ENCODE assay signal across 14 mouse cellular contexts in genomic region chr10:122534714-122535113, GRCm38 (mm10).
A peak's percentile ranks its signal among the peaks of the same experiment; 100 is the strongest.
DNase-seq lines count a peak whose midpoint lies in the region; ATAC-seq and TF ChIP-seq lines count a peak whose summit lies in the region.
"Had no signal": no experiment of that assay in that cellular context is flagged by ENCODE, and none has a peak within 500 bp of the region (broad histone marks: within the 10 kb centered on the region; RNA-seq: fewer than 3 reads in every experiment).

No protein-coding gene starts in this region.

- DNase-seq in gastrocnemius, adult 2 months = peak; percentile 29
- DNase-seq in gastrocnemius, postnatal 10 days = no peak
- DNase-seq in kidney, postnatal 10 days = peak; percentile 18
- DNase-seq in embryonic facial prominence, embryonic 11.5 days (ENCODE audit: low spot score) = peak; percentile 54
- peak; percentile 36 for DNase-seq in skeletal muscle tissue, adult 2 months (ENCODE audit: low read depth, low spot score)
- no peak for DNase-seq in left cerebral cortex, adult 18-20 months (ENCODE audit: low spot score in 2 of 2)
- DNase-seq in thymus, postnatal 36 days = no peak
- DNase-seq: cerebellum, postnatal 25 days; kidney, adult 8-10 months; thymus, postnatal 14 days had no signal

- TF ChIP-seq CTCF in gastrocnemius, adult 2 months (IDR thresholded peaks at IDR 0.05) = no peak

- no peaks in the 10 kb centered on the region for H3K4me1 ChIP-seq in kidney, embryonic 14.5 days (ENCODE audit: control insufficient read depth, insufficient read depth, low read length)
- no peaks in the 10 kb centered on the region for H3K4me1 ChIP-seq in embryonic facial prominence, embryonic 11.5 days (ENCODE audit: control insufficient read depth, insufficient read depth, low read length)
- H3K4me1 ChIP-seq: embryonic facial prominence, embryonic 15.5 days; hindbrain, embryonic 15.5 days had no signal

- no peaks in the 10 kb centered on the region for H3K27me3 ChIP-seq in kidney, embryonic 14.5 days (ENCODE audit: control insufficient read depth, insufficient read depth, low read length)
- H3K27me3 ChIP-seq in embryonic facial prominence, embryonic 11.5 days (ENCODE audit: control insufficient read depth, insufficient read depth, low read length) = no peaks in the 10 kb centered on the region
- H3K27me3 ChIP-seq: embryonic facial prominence, embryonic 15.5 days; hindbrain, embryonic 15.5 days had no signal

- no peaks in the 10 kb centered on the region for H3K36me3 ChIP-seq in kidney, embryonic 14.5 days (ENCODE audit: control insufficient read depth, insufficient read depth, low read length)
- H3K36me3 ChIP-seq in embryonic facial prominence, embryonic 11.5 days (replicated peaks; ENCODE audit: control insufficient read depth, insufficient read depth, low read depth, low read length) = no peaks in the 10 kb centered on the region
- H3K36me3 ChIP-seq: embryonic facial prominence, embryonic 15.5 days; hindbrain, embryonic 15.5 days had no signal

- intact Hi-C loops in gastrocnemius, adult 2 months (cut with DNase I) = loop anchor here (5.0 kb wide), 1 partner anchor 432 kb away; no protein-coding TSS in a partner anchor

- H3K4me2 ChIP-seq in kidney, embryonic 14.5 days (replicated peaks; ENCODE audit: low read depth, low read length) = no peak overlapping the region
- H3K4me2 ChIP-seq in embryonic facial prominence, embryonic 11.5 days (ENCODE audit: low read depth, low read length) = no peak overlapping the region
- H3K4me2 ChIP-seq: embryonic facial prominence, embryonic 15.5 days; hindbrain, embryonic 15.5 days; liver, embryonic 11.5 days had no signal

- 84% methylated on average over 5 of the region's 5 CpGs for WGBS in kidney, embryonic 14.5 days
- 69% methylated on average over 5 of the region's 5 CpGs for WGBS in embryonic facial prominence, embryonic 11.5 days

- peak overlapping the region; percentile 66 for H3K27ac ChIP-seq in gastrocnemius, adult 2 months
- no peak overlapping the region for H3K27ac ChIP-seq in kidney, embryonic 14.5 days (ENCODE audit: low read depth, low read length)
- no peak overlapping the region for H3K27ac ChIP-seq in embryonic facial prominence, embryonic 11.5 days (replicated peaks; ENCODE audit: low read depth, low read length)
- H3K27ac ChIP-seq: hindbrain, embryonic 15.5 days had no signal

- ATAC-seq in kidney, embryonic 14.5 days (ENCODE audit: low FRiP score, low TSS enrichment) = no peak
- no peak for ATAC-seq in embryonic facial prominence, embryonic 11.5 days (replicated peaks; ENCODE audit: insufficient number of reproducible peaks, low FRiP score, low TSS enrichment, low read depth)

- no peak overlapping the region for H3K9ac ChIP-seq in kidney, embryonic 14.5 days (ENCODE audit: low read depth, low read length)
- no peak overlapping the region for H3K9ac ChIP-seq in embryonic facial prominence, embryonic 11.5 days (replicated peaks; ENCODE audit: low read length)
- H3K9ac ChIP-seq: embryonic facial prominence, embryonic 15.5 days; hindbrain, embryonic 15.5 days had no signal

- no peaks in the 10 kb centered on the region for H3K9me3 ChIP-seq in kidney, embryonic 14.5 days (ENCODE audit: control insufficient read depth, low read length)
- no peaks in the 10 kb centered on the region for H3K9me3 ChIP-seq in embryonic facial prominence, embryonic 11.5 days (replicated peaks; ENCODE audit: control insufficient read depth, low read length)
- H3K9me3 ChIP-seq: embryonic facial prominence, embryonic 15.5 days; hindbrain, embryonic 15.5 days had no signal

- H3K4me3 ChIP-seq in gastrocnemius, adult 2 months = peak overlapping the region; percentile 24; the same call in 1 of the 2 replicates
- H3K4me3 ChIP-seq in kidney, embryonic 14.5 days (ENCODE audit: low read length) = no peak overlapping the region
- H3K4me3 ChIP-seq in embryonic facial prominence, embryonic 11.5 days (ENCODE audit: low read depth, low read length) = no peak overlapping the region
- H3K4me3 ChIP-seq: embryonic facial prominence, embryonic 15.5 days; hindbrain, embryonic 15.5 days had no signal

Comparison
In these comparisons a context has a peak if more than half of its experiments do, and no peak if none do; other contexts are left out.
1. DNase-seq: peak in gastrocnemius, adult 2 months (single experiment), kidney, postnatal 10 days (single experiment), embryonic facial prominence, embryonic 11.5 days (single experiment) and skeletal muscle tissue, adult 2 months (single experiment); none in gastrocnemius, postnatal 10 days (single experiment), left cerebral cortex, adult 18-20 months (0 of 2) and thymus, postnatal 36 days (0 of 2).